Mouse (Mus musculus) kidney, embryonic 15.5 days (tissue): ENCODE measurements at regions not wholly inside any gene's neighbourhood (a gene's known extent, or its start where the extent isn't known, plus 50 kb on each side); places are given as distances from the start of the nearest gene placed in this dataset.

Source experiments
- ATAC-seq: fragments of 200-750 bp; cut with Nextera tagmentation; replicated peaks from 2 replicates; pipeline ENCODE4 v1.8.0; 2017; ENCODE audit warnings: moderate TSS enrichment; ENCODE audit not compliant: low FRiP score
- H3K27ac ChIP-seq: fragments of 300-500 bp; sonication (generic); 2 replicates; pipeline ENCODE4 v1.5.1; 2015; ENCODE audit warnings: mild to moderate bottlenecking, inconsistent platforms
- H3K27me3 ChIP-seq: fragments of 300-500 bp; sonication (generic); 2 replicates; pipeline ENCODE4 v1.6.1; 2015; ENCODE audit warnings: inconsistent platforms
- H3K36me3 ChIP-seq: fragments of 300-500 bp; sonication (generic); 2 replicates; pipeline ENCODE4 v1.6.1; 2015; ENCODE audit warnings: inconsistent platforms
- H3K4me1 ChIP-seq: fragments of 300-500 bp; sonication (generic); 2 replicates; pipeline ENCODE4 v1.6.1; 2015; ENCODE audit warnings: inconsistent platforms
- H3K4me2 ChIP-seq: fragments of 300-500 bp; sonication (generic); 2 replicates; pipeline ENCODE4 v1.6.1; 2015; ENCODE audit warnings: moderate library complexity, mild to moderate bottlenecking, inconsistent platforms
- H3K4me3 ChIP-seq: fragments of 300-500 bp; sonication (generic); replicated peaks from 2 replicates; pipeline ENCODE4 v1.5.1; 2015; ENCODE audit warnings: mild to moderate bottlenecking, inconsistent platforms
- H3K9ac ChIP-seq: fragments of 300-500 bp; sonication (generic); 2 replicates; pipeline ENCODE4 v1.6.1; 2015; ENCODE audit warnings: mild to moderate bottlenecking, inconsistent platforms
- H3K9me3 ChIP-seq: fragments of 300-500 bp; sonication (generic); replicated peaks from 2 replicates; pipeline ENCODE4 v1.6.1; 2016; ENCODE audit warnings: inconsistent platforms
- WGBS: fragments of 180-500 bp; shearing (Covaris S2); methylation state at CpG from one replicate; pipeline ENCODE4 v1.1.7; 2015; ENCODE audit warnings: mixed read lengths; 5-methylcytosine and 5-hydroxymethylcytosine counted together

GRCm38 (mm10) chr4:125959426-125959825 is 64.9 kb upstream of the Csf3r start:
- H3K27ac ChIP-seq = no peak overlapping the region
- no peak overlapping the region for H3K4me3 ChIP-seq
- no peaks in the 10 kb centered on the region for H3K36me3 ChIP-seq
- no peak overlapping the region for H3K4me2 ChIP-seq
- H3K27me3 ChIP-seq = peaks cover 17% of the 10 kb centered on the region
- H3K9ac ChIP-seq = no peak overlapping the region
- 18% methylated on average over 9 of the region's 9 CpGs for WGBS
- 0 out of 2 replicates have a peak, but pooled peaks have one; percentile 26 for ATAC-seq
- H3K4me1 ChIP-seq = peaks cover 19% of the 10 kb centered on the region; the same call in 1 of the 2 replicates
- no peaks in the 10 kb centered on the region for H3K9me3 ChIP-seq

- Histone ChIP-seq H3K27me3 (peaks cover 17% of the 10 kb centered on the region), H3K4me3 (no peak overlapping the region), H3K9ac (no peak overlapping the region), H3K4me1 (peaks cover 19% of the 10 kb centered on the region; the same call in 1 of the 2 replicates), H3K36me3 (no peaks in the 10 kb centered on the region), H3K4me2 (no peak overlapping the region), H3K27ac (0 out of 2 replicates have a peak overlapping the region, but pooled peaks have one; percentile 8), H3K9me3 (no peaks in the 10 kb centered on the region)
- WGBS = 15% methylated on average over 8 of the region's 8 CpGs
- peak; percentile 80 for ATAC-seq
These were observed 63.6 kb upstream of the Csf3r start for GRCm38 (mm10) chr4:125960704-125961279.

- no peak for ATAC-seq
These were observed 61.7 kb upstream of the Csf3r start for GRCm38 (mm10) chr4:125962677-125963076.

More at GRCm38 (mm10) chr4:125962677-125963076, 61.7 kb upstream of the Csf3r start:
- H3K4me3 ChIP-seq = no peak overlapping the region
- no peaks in the 10 kb centered on the region for H3K36me3 ChIP-seq
- peaks cover 14% of the 10 kb centered on the region; the same call in 1 of the 2 replicates for H3K4me1 ChIP-seq
- peaks cover 17% of the 10 kb centered on the region for H3K27me3 ChIP-seq
- H3K4me2 ChIP-seq = no peak overlapping the region
- H3K27ac ChIP-seq = no peak overlapping the region
- no peaks in the 10 kb centered on the region for H3K9me3 ChIP-seq
- 7% methylated on average over 7 of the region's 7 CpGs for WGBS
- no peak overlapping the region for H3K9ac ChIP-seq
